ENCODE assay signal across 8 mouse cellular contexts in the genomic region with DNA sequence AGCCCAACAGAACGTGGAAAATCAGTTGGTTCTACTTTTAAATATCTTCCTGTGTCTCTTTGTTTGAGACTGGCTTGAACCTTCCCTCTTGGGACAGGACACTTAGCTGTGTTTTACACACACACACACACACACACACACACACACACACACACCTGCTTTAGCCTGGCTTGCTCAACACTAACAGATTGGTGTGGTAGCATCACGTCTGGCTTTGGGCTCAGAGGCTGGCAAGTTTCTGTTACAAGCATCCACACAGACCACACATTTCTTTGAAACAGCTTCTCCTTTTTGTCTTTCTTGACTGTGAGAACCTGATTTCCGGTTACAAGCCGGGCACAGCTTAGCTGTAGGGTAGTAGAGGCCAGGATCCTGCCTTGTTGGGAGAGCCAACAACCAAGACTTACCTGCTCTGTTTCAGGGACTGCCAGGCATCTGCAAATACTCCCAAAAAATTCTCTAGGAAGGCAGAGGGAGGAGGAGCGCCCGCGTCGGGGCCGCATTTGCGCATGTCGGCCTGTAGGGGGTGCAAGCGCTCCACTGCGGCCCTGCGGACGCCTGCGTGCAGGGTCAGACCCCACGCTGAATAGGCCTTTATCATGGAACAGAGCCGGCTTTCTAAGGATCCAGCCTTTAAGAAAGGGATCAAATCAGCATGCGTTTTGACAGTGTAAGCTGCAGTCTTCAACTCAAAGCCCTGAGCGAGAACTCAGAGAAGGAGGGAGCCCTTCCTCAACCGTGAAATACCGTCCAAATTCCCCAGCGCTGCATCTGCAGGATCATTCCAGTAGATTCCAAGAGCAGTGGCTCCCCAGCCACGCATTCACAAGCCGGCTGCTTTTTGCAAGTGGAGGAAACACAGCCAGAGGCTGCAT.
DNase-seq lines count a peak whose midpoint lies in the region; ATAC-seq and TF ChIP-seq lines count a peak whose summit lies in the region.

No protein-coding gene starts in this region.

- no peak overlapping the region for H3K4me3 ChIP-seq in embryonic facial prominence, embryonic 11.5 days (ENCODE audit: low read depth, low read length)
- H3K4me3 ChIP-seq in heart, adult 2 months, result peak overlapping the region; percentile 22; the same call in 1 of the 2 replicates
- peak overlapping the region; percentile 9; the same call in 1 of the 2 replicates for H3K4me3 ChIP-seq in kidney, adult 2 months (ENCODE audit: insufficient read depth, low read depth, low read length)
- peak overlapping the region; percentile 19; the same call in 1 of the 2 replicates for H3K4me3 ChIP-seq in limb, embryonic 10.5 days
- peak overlapping the region; percentile 12; the same call in 1 of the 2 replicates for H3K4me3 ChIP-seq in midbrain, embryonic 16.5 days (ENCODE audit: low read depth, low read length)

- H3K4me1 ChIP-seq in embryonic facial prominence, embryonic 11.5 days (ENCODE audit: control insufficient read depth, insufficient read depth, low read length), result no peaks in the 10 kb centered on the region
- H3K4me1 ChIP-seq in heart, adult 2 months (ENCODE audit: control insufficient read depth, insufficient read depth, low read length), result no peaks in the 10 kb centered on the region
- peaks cover 3% of the 10 kb centered on the region; the same call in 1 of the 2 replicates for H3K4me1 ChIP-seq in kidney, adult 2 months (ENCODE audit: control insufficient read depth, insufficient read depth, low read length)
- peaks cover 15% of the 10 kb centered on the region for H3K4me1 ChIP-seq in limb, embryonic 10.5 days
- H3K4me1 ChIP-seq in midbrain, embryonic 16.5 days (ENCODE audit: control insufficient read depth, insufficient read depth, low read length), result peaks cover 10% of the 10 kb centered on the region; the same call in 1 of the 2 replicates

- no peaks in the 10 kb centered on the region for H3K79me2 ChIP-seq in heart, adult 2 months (replicated peaks; ENCODE audit: control insufficient read depth, insufficient read depth, low read length)

- no peaks in the 10 kb centered on the region for H3K9me3 ChIP-seq in embryonic facial prominence, embryonic 11.5 days (replicated peaks; ENCODE audit: control insufficient read depth, low read length)
- H3K9me3 ChIP-seq in limb, embryonic 10.5 days (replicated peaks), result no peaks in the 10 kb centered on the region
- H3K9me3 ChIP-seq in midbrain, embryonic 16.5 days (replicated peaks; ENCODE audit: control insufficient read depth, low read length, poor library complexity, severe bottlenecking), result no peaks in the 10 kb centered on the region

- H3K27ac ChIP-seq in embryonic facial prominence, embryonic 11.5 days (replicated peaks; ENCODE audit: low read depth, low read length), result no peak overlapping the region
- H3K27ac ChIP-seq in heart, adult 2 months, result no peak overlapping the region
- H3K27ac ChIP-seq in kidney, adult 2 months (ENCODE audit: insufficient read depth, low read depth, low read length), result peak overlapping the region; percentile 22; the same call in 1 of the 2 replicates
- no peak overlapping the region for H3K27ac ChIP-seq in limb, embryonic 10.5 days
- peak overlapping the region; percentile 82 for H3K27ac ChIP-seq in midbrain, embryonic 16.5 days (ENCODE audit: low read length)

- 0 out of 2 replicates have a peak overlapping the region, but pooled peaks have one; percentile 11 for H3K9ac ChIP-seq in embryonic facial prominence, embryonic 11.5 days (replicated peaks; ENCODE audit: low read length)
- no peak overlapping the region for H3K9ac ChIP-seq in heart, adult 2 months (ENCODE audit: low read depth, low read length)
- peak overlapping the region; percentile 51; the same call in 1 of the 2 replicates for H3K9ac ChIP-seq in midbrain, embryonic 16.5 days (ENCODE audit: low read depth, low read length)

- no peak; the same call in none of the 2 replicates for TF ChIP-seq CTCF in heart, adult 2 months (IDR thresholded peaks at IDR 0.05)
- peak; percentile 70 for TF ChIP-seq CTCF in kidney, adult 2 months (conservative IDR thresholded peaks at IDR 0.05; ENCODE audit: insufficient read depth, insufficient read length, low read depth, low read length)

- peak; percentile 85 for DNase-seq in heart, adult 11 months
- no peak for DNase-seq in heart, postnatal 25 days (ENCODE audit: low spot score)
- peak; percentile 87 for DNase-seq in embryonic facial prominence, embryonic 11.5 days (ENCODE audit: low spot score)
- peak; percentile 47 to 75 for DNase-seq in heart, adult 2 months
- DNase-seq in kidney, adult 2 months, result peak; percentile 64
- DNase-seq in limb, embryonic 10.5 days (ENCODE audit: low spot score), result peak; percentile 91
- peak; percentile 59 for DNase-seq in testis, postnatal 14 days (ENCODE audit: low spot score)

- no peaks in the 10 kb centered on the region for H3K36me3 ChIP-seq in embryonic facial prominence, embryonic 11.5 days (replicated peaks; ENCODE audit: control insufficient read depth, insufficient read depth, low read depth, low read length)
- H3K36me3 ChIP-seq in heart, adult 2 months (ENCODE audit: control insufficient read depth, insufficient read depth, low read length), result no peaks in the 10 kb centered on the region
- no peaks in the 10 kb centered on the region for H3K36me3 ChIP-seq in kidney, adult 2 months (ENCODE audit: control insufficient read depth, insufficient read depth, low read length)
- H3K36me3 ChIP-seq in limb, embryonic 10.5 days, result no peaks in the 10 kb centered on the region
- no peaks in the 10 kb centered on the region for H3K36me3 ChIP-seq in midbrain, embryonic 16.5 days (ENCODE audit: control insufficient read depth, insufficient read depth, low read length)

- H3K4me2 ChIP-seq in embryonic facial prominence, embryonic 11.5 days (ENCODE audit: low read depth, low read length), result peak overlapping the region; percentile 24; the same call in 1 of the 2 replicates
- peak overlapping the region; percentile 51 for H3K4me2 ChIP-seq in midbrain, embryonic 16.5 days (ENCODE audit: low read length)

- 3% methylated on average over 25 of the region's 25 CpGs for WGBS in embryonic facial prominence, embryonic 11.5 days
- WGBS in heart, adult 2 months, result 2% methylated on average over 25 of the region's 25 CpGs
- 3% methylated on average over 25 of the region's 25 CpGs for WGBS in kidney, adult 2 months
- WGBS in limb, embryonic 10.5 days, result 5% methylated on average over 25 of the region's 25 CpGs
- 2% methylated on average over 25 of the region's 25 CpGs for WGBS in midbrain, embryonic 16.5 days

- intact Hi-C loops in heart, postnatal 25 days (cut with DNase I), result loop anchor here (5.0 to 10.0 kb wide), 2 partner anchors 497 to 1574 kb away; no protein-coding TSS in a partner anchor
- intact Hi-C loops in heart, adult 2 months (cut with DNase I), result no loop called here

- peak; percentile 78 for ATAC-seq in embryonic facial prominence, embryonic 11.5 days (replicated peaks; ENCODE audit: insufficient number of reproducible peaks, low FRiP score, low TSS enrichment, low read depth)
- peak; percentile 95 for ATAC-seq in midbrain, embryonic 16.5 days

- no peak for TF ChIP-seq EP300 in heart, adult 2 months (IDR thresholded peaks at IDR 0.05; ENCODE audit: insufficient read depth, low read depth, low read length)

- no peaks in the 10 kb centered on the region for H3K27me3 ChIP-seq in embryonic facial prominence, embryonic 11.5 days (ENCODE audit: control insufficient read depth, insufficient read depth, low read length)
- H3K27me3 ChIP-seq in heart, adult 2 months (ENCODE audit: control insufficient read depth, insufficient read depth, low read length), result no peaks in the 10 kb centered on the region
- H3K27me3 ChIP-seq in kidney, adult 2 months (replicated peaks; ENCODE audit: control insufficient read depth, insufficient read depth, low read length), result no peaks in the 10 kb centered on the region
- peaks cover 100% of the 10 kb centered on the region for H3K27me3 ChIP-seq in limb, embryonic 10.5 days (ENCODE audit: low read depth, poor library complexity, severe bottlenecking)
- H3K27me3 ChIP-seq in midbrain, embryonic 16.5 days (ENCODE audit: control insufficient read depth, insufficient read depth, low read depth, low read length), result peaks cover 7% of the 10 kb centered on the region

- TF ChIP-seq POLR2A in heart, adult 2 months (IDR thresholded peaks at IDR 0.05; ENCODE audit: insufficient read depth, low read depth, low read length), result no peak
- TF ChIP-seq POLR2A in kidney, adult 2 months (IDR thresholded peaks at IDR 0.05; ENCODE audit: low read depth, low read length), result no peak

Comparison
In these comparisons a context has a peak if more than half of its experiments do, and no peak if none do; other contexts are left out.
1. H3K27ac ChIP-seq: peak in kidney, adult 2 months (single experiment) and midbrain, embryonic 16.5 days (single experiment); none in embryonic facial prominence, embryonic 11.5 days (single experiment), heart, adult 2 months (single experiment) and limb, embryonic 10.5 days (single experiment).